Mouse (Mus musculus) megakaryocyte, embryonic 14.5 days (primary cell): ENCODE measurements around the gene Hoxc5.

ENCODE experiments used
- FLI1 ChIP-seq: IDR thresholded peaks from 2 replicates; pipeline ENCODE4 v1.6.1; 2012; ENCODE audit warnings: low read length, inconsistent platforms, mixed read lengths
- GATA1 ChIP-seq: IDR thresholded peaks from 3 replicates; pipeline ENCODE4 v1.6.1; 2012; ENCODE audit warnings: mixed read lengths, low read length, inconsistent platforms, borderline replicate concordance

GRCm38 (mm10) chr15:103059393-103059992 lies 92.2 kb downstream of the Hoxc5 start:
- TF ChIP-seq GATA1 (no peak), FLI1 (no peak)
